Comparison of ENCODE assay signal across 8 mouse cellular contexts in genomic region chr9:108692226-108693041, GRCm38 (mm10). TPM values are rescaled to one million over a fixed set of nuclear protein-coding genes. Genes with fewer than 3 reads are reported as not detected.
DNase-seq lines count a peak whose midpoint lies in the region; ATAC-seq and TF ChIP-seq lines count a peak whose summit lies in the region.

No protein-coding gene starts in this region.

- no peaks in the 10 kb centered on the region for H3K9me3 ChIP-seq in hindbrain, embryonic 12.5 days (replicated peaks)

- under 1% methylated on average over 77 of the region's 92 CpGs for WGBS in hindbrain, embryonic 12.5 days

- CTCF ChIA-PET in Patski (lab: Charles Lee): no interaction called here

- H3K4me3 ChIP-seq in hindbrain, embryonic 12.5 days: peak overlapping the region; percentile 83

- peak overlapping the region; percentile 85 for H3K27ac ChIP-seq in hindbrain, embryonic 12.5 days

- no peak for TF ChIP-seq CTCF in Patski (IDR thresholded peaks at IDR 0.05)

- POLR2A ChIA-PET in Patski (lab: Charles Lee): interaction anchor here (0.9 to 1.6 kb wide), 2 partner anchors 13 to 29 kb away, joined by 3 read pairs; no protein-coding TSS in a partner anchor

- H3K4me2 ChIP-seq in hindbrain, embryonic 12.5 days (replicated peaks): peak overlapping the region; percentile 77

- peak; percentile 12 for DNase-seq in Patski (ENCODE audit: low read depth, low spot score)
- DNase-seq in cerebellum, postnatal 10 days: peak; percentile 77 to 82
- DNase-seq in frontal cortex, postnatal 10 days (ENCODE audit: low spot score in 2 of 2): peak; percentile 49 to 69
- DNase-seq in layer of hippocampus, postnatal 36 days: peak; percentile 56 to 69
- peak; percentile 25 for DNase-seq in lung, postnatal 25 days (ENCODE audit: low spot score)
- peak; percentile 26 for DNase-seq in retina, adult 2 months (ENCODE audit: low read depth, low spot score)
- DNase-seq in thymus, postnatal 25 days: peak; percentile 45

- ATAC-seq in Patski: peak; percentile 48
- peak; percentile 68 for ATAC-seq in hindbrain, embryonic 12.5 days (ENCODE audit: low FRiP score)

- peaks cover 32% of the 10 kb centered on the region for H3K4me1 ChIP-seq in hindbrain, embryonic 12.5 days

- in situ Hi-C loops in Patski (cut with MboI; ENCODE audit: low pct_unique_long_range_greater_than_20kb): no loop called here

- no peaks in the 10 kb centered on the region for H3K27me3 ChIP-seq in Patski
- H3K27me3 ChIP-seq in hindbrain, embryonic 12.5 days: peaks cover 8% of the 10 kb centered on the region; the same call in 1 of the 2 replicates

- no peaks in the 10 kb centered on the region for H3K36me3 ChIP-seq in hindbrain, embryonic 12.5 days

- H3K9ac ChIP-seq in hindbrain, embryonic 12.5 days: peak overlapping the region; percentile 86

RNA-seq across cellular contexts. Expression of gene Prkar2a, which starts 3.3 kb away (rescaled TPM):
- 30.9 TPM for polyA plus RNA-seq in Patski (2021)
- 59.3 and 63.8 TPM in 2 replicates for polyA plus RNA-seq in hindbrain, embryonic 12.5 days (2016; fragmentation: Nextera tagmentation; extraction: Ambion mirVana)
- total RNA-seq in layer of hippocampus, postnatal 36 days (2021): 10 to 100 TPM; 41.4 to 48.1 TPM

RNA-seq across cellular contexts. Expression of gene Slc25a20, which starts 30.5 kb away (rescaled TPM):
- 48.1 TPM for polyA plus RNA-seq in Patski (2021)
- polyA plus RNA-seq in hindbrain, embryonic 12.5 days (2016; fragmentation: Nextera tagmentation; extraction: Ambion mirVana): 40.0 and 41.4 TPM in 2 replicates
- total RNA-seq in layer of hippocampus, postnatal 36 days (2021): 10 to 100 TPM; 15.7 to 17.5 TPM

RNA-seq across cellular contexts. Expression of gene Arih2, which starts 43.2 kb away (rescaled TPM):
- 43.7 TPM for polyA plus RNA-seq in Patski (2021)
- 50.4 and 54.8 TPM in 2 replicates for polyA plus RNA-seq in hindbrain, embryonic 12.5 days (2016; fragmentation: Nextera tagmentation; extraction: Ambion mirVana)
- 10 to 100 TPM; 50.7 to 54.2 TPM for total RNA-seq in layer of hippocampus, postnatal 36 days (2021)

Comparison
In these comparisons a context has a peak if more than half of its experiments do, and no peak if none do; other contexts are left out.
1. Peak in every context shown above with its lines: DNase-seq, ATAC-seq, H3K4me3 ChIP-seq and H3K27ac ChIP-seq.
2. DNase-seq: peak in every context shown above with its lines; median percentile 80 in cerebellum, postnatal 10 days; 62 in layer of hippocampus, postnatal 36 days; 59 in frontal cortex, postnatal 10 days; 45 in thymus, postnatal 25 days; 26 in retina, adult 2 months; 25 in lung, postnatal 25 days; 12 in Patski.